In genomic region chr9:66138193-66138592, GRCm38 (mm10) we compare ENCODE assay signal across 19 mouse cellular contexts. TPM values are rescaled to one million over a fixed set of nuclear protein-coding genes. Genes with fewer than 3 reads are reported as not detected.
DNase-seq lines count a peak whose midpoint lies in the region; TF ChIP-seq lines count a peak whose summit lies in the region.
"Had no signal": no experiment of that assay in that cellular context is flagged by ENCODE, and none has a peak within 500 bp of the region (broad histone marks: within the 10 kb centered on the region; RNA-seq: fewer than 3 reads in every experiment).

No protein-coding gene starts in this region.

- no peak overlapping the region for H3K4me3 ChIP-seq in layer of hippocampus, adult 2 months
- H3K4me3 ChIP-seq: embryonic facial prominence, embryonic 12.5 days; embryonic facial prominence, embryonic 15.5 days; heart, adult 2 months had no signal

- peak; percentile 81 for DNase-seq in heart, adult 11 months
- DNase-seq in heart, postnatal 4 days = no peak
- DNase-seq in ovary, postnatal 36 days (ENCODE audit: low spot score) = peak; percentile 38
- DNase-seq in ovary, postnatal 10 days (ENCODE audit: low spot score) = no peak
- peak; percentile 49 for DNase-seq in adrenal gland, postnatal 10 days
- DNase-seq in adrenal gland, postnatal 36 days = peak; percentile 61 to 69
- DNase-seq in layer of hippocampus, adult 2 months (ENCODE audit: low spot score in 2 of 2) = no peak
- DNase-seq: cerebellum, adult 2 months; cerebellum, adult 9-11 months; cerebellum, postnatal 25 days; forebrain, postnatal 0 days; gastrocnemius, postnatal 25 days; heart, adult 2 months; heart, postnatal 36 days; kidney, adult 18-20 months had no signal

- no peak for TF ChIP-seq CTCF in layer of hippocampus, adult 2 months (conservative IDR thresholded peaks at IDR 0.05)

- no peak overlapping the region for H3K27ac ChIP-seq in layer of hippocampus, adult 2 months
- H3K27ac ChIP-seq: embryonic facial prominence, embryonic 12.5 days; embryonic facial prominence, embryonic 15.5 days; heart, adult 2 months; hindbrain, embryonic 14.5 days; hindbrain, postnatal 0 days had no signal

RNA-seq across cellular contexts. Expression of gene Ciao2a, which starts 11.8 kb away (rescaled TPM):
- total RNA-seq in heart, postnatal 4 days (2021) = 10 to 100 TPM; 99.1 to 99.6 TPM
- 10 to 100 TPM; 89.9 to 97.4 TPM for total RNA-seq in adrenal gland, postnatal 10 days (2021)
- total RNA-seq in adrenal gland, postnatal 36 days (2021) = 10 to 100 TPM; 69.2 to 89.1 TPM
- total RNA-seq in layer of hippocampus, adult 2 months (2021) = 10 to 100 TPM; 25.9 to 26.3 TPM

RNA-seq across cellular contexts. Expression of gene Snx1, which starts 11.8 kb away (rescaled TPM):
- 10 to 100 TPM; 39.3 to 40.4 TPM for total RNA-seq in heart, postnatal 4 days (2021)
- 10 to 100 TPM; 72.3 to 81.3 TPM for total RNA-seq in adrenal gland, postnatal 10 days (2021)
- 100 to 1,000 TPM; 118 to 119 TPM for total RNA-seq in adrenal gland, postnatal 36 days (2021)
- total RNA-seq in layer of hippocampus, adult 2 months (2021) = 10 to 100 TPM; 85.5 to 86.1 TPM

RNA-seq across cellular contexts. Expression of gene Dapk2, which starts 19.8 kb away (rescaled TPM):
- total RNA-seq in heart, postnatal 4 days (2021) = 1 to 10 TPM; 3.1 to 3.8 TPM
- total RNA-seq in adrenal gland, postnatal 10 days (2021) = 10 to 100 TPM in 1 of 2 experiments, 1 to 10 TPM in 1; 8.3 to 12.4 TPM
- 1 to 10 TPM; 7.5 to 9.3 TPM for total RNA-seq in adrenal gland, postnatal 36 days (2021)
- under 1 TPM; 0.47 to 0.61 TPM for total RNA-seq in layer of hippocampus, adult 2 months (2021)

Comparison
In these comparisons a context has a peak if more than half of its experiments do, and no peak if none do; other contexts are left out.
1. DNase-seq: peak in heart, adult 11 months (single experiment), ovary, postnatal 36 days (single experiment), adrenal gland, postnatal 10 days (single experiment) and adrenal gland, postnatal 36 days (2 of 2); none in heart, postnatal 4 days (single experiment), ovary, postnatal 10 days (single experiment) and layer of hippocampus, adult 2 months (0 of 2).